11 mouse cellular contexts compared by ENCODE assay signal in the genomic region with DNA sequence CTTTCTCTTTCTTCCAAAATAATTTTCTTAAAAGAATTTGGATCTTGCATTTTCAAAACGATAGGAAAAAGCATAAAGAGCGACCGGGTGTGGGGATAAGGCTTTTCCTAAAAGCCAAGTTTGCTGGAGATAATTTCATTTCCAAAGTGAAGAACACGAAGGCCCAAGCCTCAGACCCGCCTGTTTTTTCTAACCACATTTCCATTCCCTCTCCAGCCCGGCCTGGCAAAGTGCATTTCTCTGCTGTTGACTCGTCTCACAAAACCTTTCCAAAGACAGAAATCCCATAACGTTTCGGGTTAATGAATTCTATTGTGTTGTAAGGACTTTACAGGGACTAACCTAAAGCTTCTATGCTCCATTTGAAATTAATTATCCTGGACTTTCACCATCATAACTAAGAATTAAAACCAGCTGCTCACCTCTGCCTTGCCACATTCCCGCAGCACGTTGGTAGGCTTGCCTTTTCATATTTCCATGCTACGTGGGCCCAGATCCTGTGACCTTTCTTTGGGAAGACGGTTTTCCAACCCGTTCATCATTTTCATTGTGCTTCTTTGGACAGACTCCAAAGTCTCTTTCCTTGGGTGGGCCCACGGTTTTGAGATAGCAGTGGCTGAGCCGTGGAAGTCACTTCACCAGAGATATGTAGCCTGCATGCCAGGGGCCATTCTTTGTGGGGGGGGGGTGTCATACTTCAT.
DNase-seq lines count a peak whose midpoint lies in the region; ATAC-seq and TF ChIP-seq lines count a peak whose summit lies in the region.
"Had no signal": no experiment of that assay in that cellular context is flagged by ENCODE, and none has a peak within 500 bp of the region (broad histone marks: within the 10 kb centered on the region; RNA-seq: fewer than 3 reads in every experiment).

No protein-coding gene starts in this region.

- DNase-seq in heart, adult 11 months = peak; percentile 84
- no peak for DNase-seq in heart, postnatal 36 days
- DNase-seq in lung, postnatal 0 days (ENCODE audit: low spot score) = no peak
- no peak for DNase-seq in lung, postnatal 25 days (ENCODE audit: low spot score)
- no peak for DNase-seq in left cerebral cortex, adult 2 months (ENCODE audit: extremely low spot score in 1 of 2, low spot score in 2 of 2)
- no peak for DNase-seq in layer of hippocampus, postnatal 14 days (ENCODE audit: low spot score in 2 of 2)
- DNase-seq: cerebellum, postnatal 10 days had no signal

- WGBS in lung, postnatal 0 days = 42% methylated on average over 16 of the region's 16 CpGs
- 37% methylated on average over 16 of the region's 16 CpGs for WGBS in heart, embryonic 15.5 days
- 53% methylated on average over 16 of the region's 16 CpGs for WGBS in stomach, embryonic 15.5 days

- no peak for TF ChIP-seq EP300 in lung, postnatal 0 days (IDR thresholded peaks at IDR 0.05)

- no peaks in the 10 kb centered on the region for H3K27me3 ChIP-seq in lung, postnatal 0 days (replicated peaks; ENCODE audit: insufficient read depth, low read length)
- H3K27me3 ChIP-seq in heart, embryonic 15.5 days = no peaks in the 10 kb centered on the region
- H3K27me3 ChIP-seq in stomach, embryonic 15.5 days (replicated peaks) = no peaks in the 10 kb centered on the region
- H3K27me3 ChIP-seq: CH12.LX; midbrain, embryonic 12.5 days had no signal

- H3K9me3 ChIP-seq in lung, postnatal 0 days (ENCODE audit: low read length) = no peaks in the 10 kb centered on the region
- no peaks in the 10 kb centered on the region for H3K9me3 ChIP-seq in heart, embryonic 15.5 days (replicated peaks)
- no peaks in the 10 kb centered on the region for H3K9me3 ChIP-seq in stomach, embryonic 15.5 days
- H3K9me3 ChIP-seq: midbrain, embryonic 12.5 days had no signal

- no peaks in the 10 kb centered on the region; the same call in 1 of the 2 replicates for H3K4me1 ChIP-seq in lung, postnatal 0 days (ENCODE audit: insufficient read depth, low read depth, low read length)
- H3K4me1 ChIP-seq in heart, embryonic 15.5 days (replicated peaks) = peaks cover 35% of the 10 kb centered on the region
- H3K4me1 ChIP-seq in stomach, embryonic 15.5 days = 0 out of 2 replicates have a peak, but pooled peaks cover 6% of the 10 kb centered on the region
- H3K4me1 ChIP-seq: midbrain, embryonic 12.5 days had no signal

- H3K4me3 ChIP-seq in lung, postnatal 0 days (ENCODE audit: low read depth, low read length) = no peak overlapping the region
- H3K4me3 ChIP-seq in heart, embryonic 15.5 days = no peak overlapping the region
- no peak overlapping the region for H3K4me3 ChIP-seq in stomach, embryonic 15.5 days (replicated peaks)
- no peak overlapping the region for H3K4me3 ChIP-seq in left cerebral cortex, adult 2 months
- H3K4me3 ChIP-seq: midbrain, embryonic 12.5 days had no signal

- no peak overlapping the region for H3K4me2 ChIP-seq in lung, postnatal 0 days (replicated peaks; ENCODE audit: low read depth, low read length)
- 0 out of 2 replicates have a peak overlapping the region, but pooled peaks have one; percentile 1 for H3K4me2 ChIP-seq in heart, embryonic 15.5 days
- no peak overlapping the region for H3K4me2 ChIP-seq in stomach, embryonic 15.5 days
- H3K4me2 ChIP-seq: midbrain, embryonic 12.5 days had no signal

- TF ChIP-seq CTCF in lung, postnatal 0 days (IDR thresholded peaks at IDR 0.05) = no peak
- no peak for TF ChIP-seq CTCF in left cerebral cortex, adult 2 months (IDR thresholded peaks at IDR 0.05)

- H3K27ac ChIP-seq in lung, postnatal 0 days (ENCODE audit: low read length) = 0 out of 2 replicates have a peak overlapping the region, but pooled peaks have one; percentile 2
- peak overlapping the region; percentile 73 for H3K27ac ChIP-seq in heart, embryonic 15.5 days
- H3K27ac ChIP-seq in stomach, embryonic 15.5 days = peak overlapping the region; percentile 54; the same call in 1 of the 2 replicates
- H3K27ac ChIP-seq in left cerebral cortex, adult 2 months = no peak overlapping the region
- H3K27ac ChIP-seq: midbrain, embryonic 12.5 days had no signal

- H3K36me3 ChIP-seq in lung, postnatal 0 days (ENCODE audit: insufficient read depth, low read length) = no peaks in the 10 kb centered on the region
- no peaks in the 10 kb centered on the region for H3K36me3 ChIP-seq in heart, embryonic 15.5 days
- no peaks in the 10 kb centered on the region for H3K36me3 ChIP-seq in stomach, embryonic 15.5 days
- H3K36me3 ChIP-seq: midbrain, embryonic 12.5 days had no signal

- H3K9ac ChIP-seq in lung, postnatal 0 days (replicated peaks; ENCODE audit: low read depth) = no peak overlapping the region
- no peak overlapping the region for H3K9ac ChIP-seq in heart, embryonic 15.5 days
- no peak overlapping the region for H3K9ac ChIP-seq in stomach, embryonic 15.5 days
- H3K9ac ChIP-seq: midbrain, embryonic 12.5 days had no signal

- no peak; the same call in 1 of the 2 replicates for ATAC-seq in lung, postnatal 0 days
- no peak for ATAC-seq in heart, embryonic 15.5 days (replicated peaks; ENCODE audit: insufficient number of reproducible peaks, insufficient read depth, low FRiP score, low read depth)
- ATAC-seq in stomach, embryonic 15.5 days (ENCODE audit: insufficient read depth, low FRiP score, low read depth) = no peak

- intact Hi-C loops in heart, postnatal 36 days (cut with DNase I) = no loop called here
- intact Hi-C loops in left cerebral cortex, adult 2 months (cut with DNase I) = no loop called here
